Mouse (Mus musculus): Measurements from ENCODE around the gene Rasgrf2. TPM values are rescaled to one million over a fixed set of nuclear protein-coding genes. Genes with fewer than 3 reads are reported as not detected.

The Rasgrf2 gene
- polyA plus RNA-seq, 1 experiment = 6.3 TPM

GRCm38 (mm10) chr13:91908202-91908980, 223.1 kb downstream of the Rasgrf2 start:
- peak; percentile 58 for DNase-seq
- Histone ChIP-seq H3K4me3 (ENCODE audit: control insufficient read depth, insufficient read depth, low read length) (no peak overlapping the region), H3K27me3 (ENCODE audit: control insufficient read depth, insufficient read depth, low read length) (no peaks in the 10 kb centered on the region), H3K4me1 (replicated peaks; ENCODE audit: control insufficient read depth, insufficient read depth, low read length) (no peaks in the 10 kb centered on the region), H3K36me3 (ENCODE audit: control insufficient read depth, insufficient read depth, low read length) (no peaks in the 10 kb centered on the region), H3K27ac (ENCODE audit: control insufficient read depth, insufficient read depth, low read length) (no peak overlapping the region)
- 38% methylated on average over 10 of the region's 10 CpGs for WGBS
- TF ChIP-seq CTCF (IDR thresholded peaks at IDR 0.05; ENCODE audit: borderline replicate concordance, control insufficient read depth, extremely low read depth, insufficient read depth, low read length, poor library complexity) (peak; percentile 67; the same call in 1 of the 2 replicates), POLR2A (IDR thresholded peaks at IDR 0.05; ENCODE audit: control insufficient read depth, extremely low read depth, insufficient read depth, low read length, poor library complexity) (no peak)

- Histone ChIP-seq H3K27me3 (ENCODE audit: control insufficient read depth, insufficient read depth, low read length) (no peaks in the 10 kb centered on the region), H3K4me1 (replicated peaks; ENCODE audit: control insufficient read depth, insufficient read depth, low read length) (no peaks in the 10 kb centered on the region), H3K27ac (ENCODE audit: control insufficient read depth, insufficient read depth, low read length) (no peak overlapping the region), H3K36me3 (ENCODE audit: control insufficient read depth, insufficient read depth, low read length) (no peaks in the 10 kb centered on the region), H3K4me3 (ENCODE audit: control insufficient read depth, insufficient read depth, low read length) (no peak overlapping the region)
- WGBS = 94% methylated on average over 3 of the region's 3 CpGs
- TF ChIP-seq CTCF (IDR thresholded peaks at IDR 0.05; ENCODE audit: borderline replicate concordance, control insufficient read depth, extremely low read depth, insufficient read depth, low read length, poor library complexity) = no peak
- no peak for DNase-seq
These were observed 225.1 kb downstream of the Rasgrf2 start for GRCm38 (mm10) chr13:91906338-91906737.

GRCm38 (mm10) chr13:91896476-91896875, 235.0 kb downstream of the Rasgrf2 start:
- no peak for DNase-seq

GRCm38 (mm10) chr13:91893132-91893531, 238.3 kb downstream of the Rasgrf2 start:
- peak; percentile 13 for DNase-seq
- WGBS = 70% methylated on average over 6 of the region's 6 CpGs

More at GRCm38 (mm10) chr13:91896476-91896875, 235.0 kb downstream of the Rasgrf2 start:
- no peaks in the 10 kb centered on the region for H3K27me3 ChIP-seq (ENCODE audit: control insufficient read depth, insufficient read depth, low read length)
- H3K27ac ChIP-seq (ENCODE audit: control insufficient read depth, insufficient read depth, low read length) = no peak overlapping the region
- no peaks in the 10 kb centered on the region for H3K4me1 ChIP-seq (replicated peaks; ENCODE audit: control insufficient read depth, insufficient read depth, low read length)
- TF ChIP-seq POLR2A (IDR thresholded peaks at IDR 0.05; ENCODE audit: control insufficient read depth, extremely low read depth, insufficient read depth, low read length, poor library complexity) (no peak), CTCF (IDR thresholded peaks at IDR 0.05; ENCODE audit: borderline replicate concordance, control insufficient read depth, extremely low read depth, insufficient read depth, low read length, poor library complexity) (no peak)
- H3K4me3 ChIP-seq (ENCODE audit: control insufficient read depth, insufficient read depth, low read length) = no peak overlapping the region
- H3K36me3 ChIP-seq (ENCODE audit: control insufficient read depth, insufficient read depth, low read length) = no peaks in the 10 kb centered on the region
- 60% methylated on average over 1 of the region's 1 CpGs for WGBS

GRCm38 (mm10) chr13:91890031-91890619, 241.3 kb downstream of the Rasgrf2 start:
- no peaks in the 10 kb centered on the region for H3K27me3 ChIP-seq (ENCODE audit: control insufficient read depth, insufficient read depth, low read length)
- no peak overlapping the region for H3K4me3 ChIP-seq (ENCODE audit: control insufficient read depth, insufficient read depth, low read length)
- DNase-seq = no peak
- H3K4me1 ChIP-seq (replicated peaks; ENCODE audit: control insufficient read depth, insufficient read depth, low read length) = no peaks in the 10 kb centered on the region
- no peaks in the 10 kb centered on the region for H3K36me3 ChIP-seq (ENCODE audit: control insufficient read depth, insufficient read depth, low read length)
- no peak for TF ChIP-seq CTCF (IDR thresholded peaks at IDR 0.05; ENCODE audit: borderline replicate concordance, control insufficient read depth, extremely low read depth, insufficient read depth, low read length, poor library complexity)
- TF ChIP-seq POLR2A (IDR thresholded peaks at IDR 0.05; ENCODE audit: control insufficient read depth, extremely low read depth, insufficient read depth, low read length, poor library complexity) = no peak
- 96% methylated on average over 6 of the region's 6 CpGs for WGBS
- no peak overlapping the region for H3K27ac ChIP-seq (ENCODE audit: control insufficient read depth, insufficient read depth, low read length)

More at GRCm38 (mm10) chr13:91893132-91893531, 238.3 kb downstream of the Rasgrf2 start:
- no peak for TF ChIP-seq CTCF (IDR thresholded peaks at IDR 0.05; ENCODE audit: borderline replicate concordance, control insufficient read depth, extremely low read depth, insufficient read depth, low read length, poor library complexity)
- no peak for TF ChIP-seq POLR2A (IDR thresholded peaks at IDR 0.05; ENCODE audit: control insufficient read depth, extremely low read depth, insufficient read depth, low read length, poor library complexity)
- Histone ChIP-seq H3K36me3 (ENCODE audit: control insufficient read depth, insufficient read depth, low read length) (no peaks in the 10 kb centered on the region), H3K27me3 (ENCODE audit: control insufficient read depth, insufficient read depth, low read length) (no peaks in the 10 kb centered on the region), H3K4me1 (replicated peaks; ENCODE audit: control insufficient read depth, insufficient read depth, low read length) (no peaks in the 10 kb centered on the region), H3K4me3 (ENCODE audit: control insufficient read depth, insufficient read depth, low read length) (no peak overlapping the region), H3K27ac (ENCODE audit: control insufficient read depth, insufficient read depth, low read length) (no peak overlapping the region)

GRCm38 (mm10) chr13:91884714-91885386, 246.6 kb downstream of the Rasgrf2 start:
- no peaks in the 10 kb centered on the region for H3K36me3 ChIP-seq (ENCODE audit: control insufficient read depth, insufficient read depth, low read length)
- 89% methylated on average over 5 of the region's 5 CpGs for WGBS
- no peaks in the 10 kb centered on the region for H3K4me1 ChIP-seq (replicated peaks; ENCODE audit: control insufficient read depth, insufficient read depth, low read length)
- H3K27me3 ChIP-seq (ENCODE audit: control insufficient read depth, insufficient read depth, low read length) = no peaks in the 10 kb centered on the region
- DNase-seq = no peak
- no peak overlapping the region for H3K27ac ChIP-seq (ENCODE audit: control insufficient read depth, insufficient read depth, low read length)
- no peak for TF ChIP-seq CTCF (IDR thresholded peaks at IDR 0.05; ENCODE audit: borderline replicate concordance, control insufficient read depth, extremely low read depth, insufficient read depth, low read length, poor library complexity)
- no peak for TF ChIP-seq POLR2A (IDR thresholded peaks at IDR 0.05; ENCODE audit: control insufficient read depth, extremely low read depth, insufficient read depth, low read length, poor library complexity)
- no peak overlapping the region for H3K4me3 ChIP-seq (ENCODE audit: control insufficient read depth, insufficient read depth, low read length)
